Mouse (Mus musculus) layer of hippocampus, postnatal 14 days (tissue): ENCODE measurements around the gene Pafah1b1. TPM values are rescaled to one million over a fixed set of nuclear protein-coding genes. Genes with fewer than 3 reads are reported as not detected.

Experiments used
- DNase-seq, 2 experiments: peaks; one replicate each; pipeline ENCODE4 v3.0.0; 2021 to 2022; ENCODE audit warnings: low spot score in 2 of 2, mixed read lengths in 1 of 2
- total RNA-seq, 2 experiments: library from RNA; stranded (reverse); gene quantifications; 2 replicates each; pipeline ENCODE4 v1.2.3; 2021

The Pafah1b1 gene
- total RNA-seq, 2 experiments from 2014 or later = 406 to 411 TPM

DNA sequence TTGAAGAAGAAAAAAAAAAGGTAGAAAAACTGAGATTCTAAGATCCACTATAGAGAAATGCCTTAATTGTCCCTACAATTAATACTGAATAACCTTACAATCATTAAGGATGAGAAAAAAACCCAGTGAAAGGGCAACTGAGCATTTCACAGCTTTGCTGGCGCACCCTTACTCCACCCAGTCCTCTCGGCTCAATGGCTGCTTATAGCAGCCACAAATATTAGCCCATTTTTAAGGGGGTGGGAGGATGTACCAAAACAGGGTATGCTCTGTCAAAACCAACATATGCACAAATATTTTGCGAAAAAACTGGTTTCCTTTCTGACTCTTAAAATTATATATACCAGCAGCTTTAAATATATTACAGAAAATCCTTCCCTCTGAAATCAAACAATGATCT is 2.5 kb downstream of the Pafah1b1 start:
- DNase-seq = no peak

DNA sequence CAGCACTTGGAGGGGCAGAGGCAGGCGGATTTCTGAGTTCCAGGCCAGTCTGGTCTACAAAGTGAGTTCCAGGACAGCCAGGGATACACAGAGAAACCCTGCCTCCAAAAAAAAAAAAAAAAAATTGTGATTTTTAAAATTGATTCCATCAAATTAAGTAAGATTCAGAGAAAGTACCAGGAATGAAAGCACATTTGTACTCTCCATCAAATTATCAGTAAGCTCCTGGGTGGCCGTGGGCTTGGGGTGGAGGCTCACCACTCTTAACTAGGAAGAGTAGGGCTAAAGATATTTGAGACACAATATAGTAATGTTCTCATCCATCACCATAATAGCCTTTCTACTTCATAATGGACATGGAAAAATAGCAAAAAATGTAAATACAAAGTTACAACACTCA is 3.3 kb downstream of the Pafah1b1 start:
- DNase-seq = no peak

- no peak for DNase-seq
These were observed 3.8 kb downstream of the Pafah1b1 start for GRCm38 (mm10) chr11:74720668-74721067.

DNA sequence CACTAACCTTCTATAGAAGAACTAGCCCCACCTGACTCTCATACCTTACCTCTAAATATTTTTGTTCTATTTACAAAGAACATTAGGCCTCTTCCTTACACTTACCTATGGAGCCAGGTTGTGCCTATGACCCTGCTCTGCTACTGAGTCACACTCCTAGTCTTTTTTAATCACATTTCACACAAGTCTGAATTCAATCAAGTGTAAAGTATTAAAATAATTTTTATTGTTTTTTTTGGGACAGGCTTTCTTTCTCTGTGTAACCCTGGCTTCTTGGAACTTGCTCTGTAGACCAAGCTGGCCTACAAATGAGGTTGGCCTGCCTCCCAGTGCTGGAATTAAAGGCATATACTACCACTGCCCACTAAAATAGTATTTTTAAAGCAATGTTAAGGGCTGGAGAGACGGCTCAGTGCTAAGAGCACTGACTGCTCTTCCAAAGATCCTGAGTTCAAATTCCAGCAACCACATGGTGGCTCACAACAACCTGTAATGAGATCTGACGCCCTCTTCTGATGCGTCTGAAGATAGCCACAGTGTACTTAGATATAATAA is 8.4 kb downstream of the Pafah1b1 start:
- peak in 1 of 2 experiments; percentile 43 for DNase-seq

- DNase-seq = no peak
These were observed 13.8 kb downstream of the Pafah1b1 start for GRCm38 (mm10) chr11:74710671-74711070.

DNA sequence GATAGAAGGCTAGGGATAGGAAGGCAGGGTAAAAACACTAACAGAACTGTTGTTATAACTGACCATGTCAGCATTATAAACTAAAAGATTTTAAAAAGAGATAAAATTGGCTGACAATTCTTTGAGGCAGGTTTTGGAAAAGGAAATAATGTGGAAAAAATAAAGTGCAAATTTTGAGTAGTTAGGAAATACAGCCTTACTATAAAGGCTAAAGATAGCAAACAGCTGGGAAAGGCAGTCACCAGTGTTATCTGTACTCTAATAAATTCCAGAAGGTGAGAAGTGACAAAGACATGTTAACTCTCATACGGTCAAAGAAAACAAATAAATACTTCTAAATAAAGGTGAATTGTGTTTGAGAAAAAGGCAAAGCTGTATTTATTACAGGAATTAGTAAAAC is 15.7 kb downstream of the Pafah1b1 start:
- DNase-seq = no peak

DNA sequence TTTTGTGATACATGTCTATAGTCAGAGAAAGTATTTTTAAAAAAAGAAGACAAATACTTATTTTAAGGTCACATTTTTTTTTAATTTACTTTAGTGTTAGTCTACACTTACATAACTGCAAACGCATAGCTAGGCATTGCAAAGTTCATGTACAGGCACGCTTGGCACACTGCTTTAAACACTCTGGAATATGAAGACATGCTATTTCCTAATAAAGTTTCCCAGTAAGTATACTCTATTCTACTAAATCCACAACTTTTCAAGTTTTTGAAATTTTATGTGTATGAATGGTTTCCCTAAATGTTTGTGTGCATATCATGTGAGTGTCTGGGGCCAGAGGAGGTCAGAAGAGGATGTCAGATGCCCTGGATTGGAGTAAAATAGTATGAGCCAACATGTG is 20.4 kb downstream of the Pafah1b1 start:
- DNase-seq = no peak

DNA sequence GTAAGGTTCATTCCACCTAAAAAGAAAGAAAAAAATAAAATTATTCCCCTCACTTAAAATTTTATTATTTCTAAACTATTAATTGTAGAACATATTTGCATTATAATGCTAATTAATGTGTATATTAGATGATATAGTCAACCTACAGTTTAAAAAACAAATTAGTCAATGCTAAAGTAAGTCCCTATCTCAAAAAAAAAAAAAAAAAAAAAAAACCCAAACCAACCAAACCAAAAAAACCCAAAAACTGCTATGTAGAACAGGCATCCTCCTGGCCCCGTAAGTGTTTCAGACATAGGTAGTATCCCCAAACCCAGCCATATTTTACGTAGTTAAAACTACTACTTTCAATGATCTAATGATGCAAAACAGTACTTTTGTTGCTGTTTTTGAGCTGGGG is 25.0 kb downstream of the Pafah1b1 start:
- DNase-seq = no peak

- no peak for DNase-seq
These were observed 32.3 kb downstream of the Pafah1b1 start for GRCm38 (mm10) chr11:74692151-74692550.

DNA sequence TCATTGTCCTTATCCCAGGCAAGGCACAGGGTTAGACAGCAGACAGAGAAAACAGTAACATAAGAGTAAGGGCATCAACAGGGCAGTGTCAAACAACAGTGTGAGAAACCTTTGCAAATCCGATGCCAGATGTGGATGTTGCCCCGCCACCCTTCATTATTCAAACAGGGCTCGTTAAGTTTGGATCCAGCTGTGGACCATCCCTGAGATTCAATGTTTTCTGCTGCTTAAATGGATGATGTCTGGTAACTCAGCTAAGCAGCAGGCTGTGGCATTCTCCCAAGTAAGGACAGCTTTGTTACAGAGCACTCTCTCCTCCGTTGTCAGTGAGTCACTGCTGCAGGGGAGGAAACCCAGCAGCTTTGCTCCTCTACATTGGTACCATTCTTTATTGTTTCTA is 49.3 kb downstream of the Pafah1b1 start:
- peak in 1 of 2 experiments; percentile 57 for DNase-seq

GRCm38 (mm10) chr11:74674713-74675112 is 49.8 kb downstream of the Pafah1b1 start:
- DNase-seq = no peak

GRCm38 (mm10) chr11:74673561-74673960 is 50.9 kb downstream of the Pafah1b1 start:
- DNase-seq = no peak

DNA sequence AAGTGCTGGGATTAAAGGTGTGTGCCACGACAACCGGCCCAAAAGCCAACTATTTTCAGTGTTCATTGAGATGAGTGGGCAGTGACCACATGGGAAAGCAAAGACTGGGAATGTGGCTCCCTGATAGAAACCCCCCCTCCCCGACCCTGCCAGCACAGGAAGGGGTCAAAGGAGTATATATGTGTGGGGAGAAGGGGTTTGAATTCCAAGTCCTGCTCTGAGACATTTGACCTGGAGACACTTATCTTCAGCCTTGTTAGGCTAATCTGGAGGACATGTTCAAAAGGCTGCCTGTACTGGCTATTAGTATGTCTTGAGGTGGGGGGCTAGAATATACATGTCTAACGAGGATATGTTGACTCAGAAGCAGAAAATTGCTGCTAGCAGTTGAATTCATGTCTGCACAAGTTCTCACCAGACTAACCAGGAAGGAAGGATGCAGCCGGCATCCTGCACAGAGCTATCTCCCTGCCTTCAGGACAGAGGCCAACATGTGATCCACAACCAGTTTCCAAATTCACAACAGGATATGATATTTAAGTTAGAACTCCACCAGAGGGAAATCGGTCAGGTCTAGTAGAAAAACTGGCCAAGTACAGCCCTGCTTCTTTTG is 51.5 kb downstream of the Pafah1b1 start:
- DNase-seq = no peak

GRCm38 (mm10) chr11:74671839-74672238 is 52.6 kb downstream of the Pafah1b1 start:
- no peak for DNase-seq

GRCm38 (mm10) chr11:74671013-74671412 is 53.5 kb downstream of the Pafah1b1 start:
- DNase-seq = no peak

DNA sequence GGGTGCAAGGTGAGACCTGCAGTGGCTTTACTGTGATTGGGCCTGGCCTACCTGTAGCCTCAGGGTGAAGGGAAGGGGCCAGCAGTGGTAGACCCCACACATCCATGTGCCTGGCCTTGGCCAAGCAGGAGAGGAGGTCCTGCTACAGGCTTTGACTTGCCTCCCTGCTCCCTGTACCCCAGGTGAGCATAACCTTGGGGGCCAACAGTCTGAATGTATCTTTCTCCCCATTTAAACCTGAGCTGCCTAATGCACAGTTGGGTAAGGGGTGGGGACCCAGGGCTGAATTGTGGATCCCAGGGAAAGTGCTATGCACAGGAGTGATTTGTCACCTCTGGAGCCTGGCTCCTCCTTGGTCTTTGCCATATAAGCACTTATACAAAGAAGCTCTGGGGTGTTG is 54.3 kb downstream of the Pafah1b1 start:
- no peak for DNase-seq

DNA sequence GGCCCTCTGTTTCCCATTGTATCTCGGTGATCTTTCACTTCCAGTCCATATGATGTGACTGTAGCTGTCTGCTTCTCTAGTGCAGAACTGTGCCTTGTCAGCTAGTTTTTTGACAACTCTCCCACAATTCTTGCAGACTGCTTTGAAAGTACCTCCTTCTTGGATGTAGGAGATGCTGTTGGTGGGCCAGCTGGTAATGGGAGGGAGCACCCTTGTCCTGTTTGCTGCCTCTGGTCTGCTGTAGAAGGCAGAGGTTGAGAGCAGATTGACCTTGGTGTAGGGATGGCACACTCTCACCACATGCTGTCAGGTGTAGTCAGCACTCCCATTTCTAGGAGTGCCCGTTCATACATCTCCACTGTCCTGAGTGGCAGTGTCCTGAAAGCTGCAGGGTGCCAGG is 55.5 kb downstream of the Pafah1b1 start:
- no peak for DNase-seq

- DNase-seq = no peak
These were observed 56.0 kb downstream of the Pafah1b1 start for GRCm38 (mm10) chr11:74668466-74668865.

- DNase-seq = no peak
These were observed 56.9 kb downstream of the Pafah1b1 start for GRCm38 (mm10) chr11:74667582-74668010.

DNA sequence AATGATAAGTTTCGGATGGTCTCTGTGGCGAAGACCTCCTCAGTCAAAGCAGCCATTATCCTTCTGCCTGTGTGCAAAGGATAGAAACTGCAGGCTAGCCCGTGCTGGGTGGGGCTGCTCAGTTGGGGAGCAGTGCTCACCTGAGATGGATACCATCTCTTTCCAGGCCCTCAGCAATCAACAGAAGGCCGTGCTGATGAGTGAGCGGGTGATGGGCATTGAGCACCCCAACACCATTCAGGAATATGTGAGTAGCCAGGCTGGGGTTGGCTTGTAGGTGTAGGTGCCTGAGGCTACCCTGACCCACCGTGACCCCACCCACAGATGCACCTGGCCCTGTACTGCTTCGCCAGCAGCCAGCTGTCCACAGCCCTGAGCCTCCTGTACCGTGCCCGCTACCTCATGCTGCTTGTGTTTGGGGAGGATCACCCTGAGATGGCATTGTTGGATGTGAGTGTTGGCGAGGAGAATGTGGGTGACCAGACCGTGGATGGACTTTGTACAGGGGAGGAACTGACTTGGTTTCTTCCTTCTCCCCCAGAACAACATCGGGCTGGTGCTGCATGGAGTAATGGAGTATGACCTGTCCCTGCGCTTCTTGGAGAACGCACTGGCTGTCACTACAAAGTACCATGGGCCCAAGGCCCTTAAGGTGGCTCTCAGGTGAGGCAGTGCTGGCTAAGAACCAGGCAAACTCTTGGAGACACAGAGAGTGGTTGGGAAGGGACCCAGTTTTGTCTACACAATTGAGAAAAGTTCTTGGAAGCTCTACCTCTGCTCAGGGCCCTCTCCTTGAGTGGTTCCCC is 57.5 kb downstream of the Pafah1b1 start:
- DNase-seq = no peak

DNA sequence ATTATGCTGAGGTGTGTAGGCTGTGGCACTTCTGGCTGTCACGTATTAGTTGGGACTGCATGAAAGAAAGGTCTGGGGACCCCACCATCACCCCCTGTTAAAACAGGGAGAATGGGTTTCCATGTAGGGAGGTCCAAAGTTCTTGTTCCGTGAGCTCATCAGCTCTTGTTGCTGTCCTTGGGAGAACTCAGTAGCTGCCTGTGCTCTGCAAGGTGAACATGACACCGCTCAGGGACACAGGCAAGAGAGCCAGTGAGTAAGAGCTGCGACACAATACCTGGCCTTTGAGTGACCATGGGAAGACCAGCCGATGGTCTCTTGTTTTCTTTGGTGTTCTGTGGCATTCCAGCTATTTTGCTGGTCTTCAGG is 58.2 kb downstream of the Pafah1b1 start:
- no peak for DNase-seq

- no peak for DNase-seq
These were observed 58.7 kb downstream of the Pafah1b1 start for GRCm38 (mm10) chr11:74665631-74666283.
